Mouse (Mus musculus) c-Kit-positive CD71-positive TER-119-positive erythroid progenitor cells, embryonic 14.5 days (primary cell): ENCODE measurements around the gene Ppargc1a.

Experiments
- DNase-seq: peaks from one replicate; pipeline ENCODE4 v3.0.0-alpha.2; 2013; ENCODE audit warnings: low spot score

Gene Ppargc1a

GRCm38 (mm10) chr5:51567659-51568058 lies at the start of gene Ppargc1a:
Gene Ppargc1a, minus strand, starts transcription at chr5:51567726.
- DNase-seq: no peak

GRCm38 (mm10) chr5:51616877-51617276 lies 49.4 kb upstream of the Ppargc1a start:
- DNase-seq: no peak

- no peak for DNase-seq
Observed at GRCm38 (mm10) chr5:51612049-51612448, 44.5 kb upstream of the Ppargc1a start.

- no peak for DNase-seq
Observed at GRCm38 (mm10) chr5:51607686-51608480, 40.4 kb upstream of the Ppargc1a start.

GRCm38 (mm10) chr5:51599549-51599948 lies 32.0 kb upstream of the Ppargc1a start:
- no peak for DNase-seq

- no peak for DNase-seq
Observed at GRCm38 (mm10) chr5:51595644-51596043, 28.1 kb upstream of the Ppargc1a start.

- no peak for DNase-seq
Observed at GRCm38 (mm10) chr5:51592206-51592605, 24.7 kb upstream of the Ppargc1a start.

GRCm38 (mm10) chr5:51591537-51592154 lies 24.1 kb upstream of the Ppargc1a start:
- no peak for DNase-seq

GRCm38 (mm10) chr5:51586187-51586586 lies 18.7 kb upstream of the Ppargc1a start:
- DNase-seq: no peak

- no peak for DNase-seq
Observed at GRCm38 (mm10) chr5:51584987-51585386, 17.5 kb upstream of the Ppargc1a start.

- DNase-seq: no peak
Observed at GRCm38 (mm10) chr5:51584186-51584585, 16.7 kb upstream of the Ppargc1a start.

- DNase-seq: no peak
Observed at GRCm38 (mm10) chr5:51583632-51584031, 16.1 kb upstream of the Ppargc1a start.

GRCm38 (mm10) chr5:51583030-51583429 lies 15.5 kb upstream of the Ppargc1a start:
- no peak for DNase-seq

- no peak for DNase-seq
Observed at GRCm38 (mm10) chr5:51582618-51583017, 15.1 kb upstream of the Ppargc1a start.

- no peak for DNase-seq
Observed at GRCm38 (mm10) chr5:51577594-51577993, 10.1 kb upstream of the Ppargc1a start.

- no peak for DNase-seq
Observed at GRCm38 (mm10) chr5:51573770-51574169, 6.2 kb upstream of the Ppargc1a start.

GRCm38 (mm10) chr5:51568198-51568690 lies 718 bp upstream of the Ppargc1a start:
- no peak for DNase-seq

- no peak for DNase-seq
Observed at GRCm38 (mm10) chr5:51565672-51566071, 1.9 kb downstream of the Ppargc1a start.

- no peak for DNase-seq
Observed at GRCm38 (mm10) chr5:51565038-51565437, 2.5 kb downstream of the Ppargc1a start.

GRCm38 (mm10) chr5:51563574-51563973 lies 4.0 kb downstream of the Ppargc1a start:
- DNase-seq: no peak

GRCm38 (mm10) chr5:51557607-51558278 lies 9.8 kb downstream of the Ppargc1a start:
- DNase-seq: no peak

GRCm38 (mm10) chr5:51553671-51554070 lies 13.9 kb downstream of the Ppargc1a start:
- no peak for DNase-seq

- DNase-seq: no peak
Observed at GRCm38 (mm10) chr5:51553251-51553650, 14.3 kb downstream of the Ppargc1a start.
